Mouse (Mus musculus) cerebellum, postnatal 10 days (tissue): ENCODE data around the gene Slc15a1.
A peak's percentile ranks its signal among the peaks of the same experiment; 100 is the strongest.
"Not testable (repeated sequence)": the region's sequence is repeated elsewhere in the genome, so short reads cannot be mapped to it uniquely, and the experiment has no call there.

Source experiments
- DNase-seq, 2 experiments: peaks; one replicate each; pipeline ENCODE4 v3.0.0; 2021; ENCODE audit warnings: mixed read lengths in 2 of 2

Gene Slc15a1

DNA sequence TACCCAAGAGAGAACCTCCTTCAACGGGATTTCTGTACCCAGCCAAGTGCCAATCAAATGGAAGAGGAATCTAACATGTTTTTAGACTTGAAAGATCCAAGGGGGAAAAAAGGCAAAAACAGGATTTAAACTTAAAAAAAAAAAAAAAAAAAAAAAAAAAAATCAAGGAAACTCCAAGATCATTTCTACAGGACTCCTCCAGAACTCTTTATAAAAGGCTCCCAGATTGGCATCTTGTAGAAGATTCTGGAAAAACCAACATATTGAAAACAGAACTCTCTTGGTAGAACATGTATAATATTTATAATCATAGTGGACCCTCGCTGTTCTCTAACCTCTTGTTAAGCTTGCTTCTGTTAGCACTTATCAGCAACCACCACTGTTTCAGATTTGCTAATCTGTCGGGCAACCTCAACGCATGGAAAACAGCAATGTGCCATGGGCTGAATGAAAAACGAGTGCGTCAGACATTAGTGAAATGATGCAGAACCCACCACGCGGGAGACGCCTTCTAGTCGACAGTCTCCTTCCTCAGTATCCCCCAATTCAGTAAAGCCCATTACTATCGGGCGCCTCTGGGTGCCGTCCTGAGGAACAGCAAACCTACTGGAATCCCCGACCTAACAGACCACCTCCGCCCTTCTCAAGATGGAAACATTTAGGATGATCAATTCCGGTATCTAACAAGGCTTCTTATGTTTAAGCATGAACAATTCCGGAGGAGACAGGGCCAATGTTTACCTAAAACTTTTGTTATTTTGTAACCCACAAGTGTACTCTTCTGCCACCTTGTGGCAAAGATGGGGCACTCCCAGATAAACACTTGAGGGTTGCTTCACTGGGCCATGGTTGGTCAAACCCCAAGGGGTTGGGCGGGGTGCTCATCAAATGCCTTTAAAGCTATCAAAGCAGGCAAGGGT is 54.3 kb downstream of the Slc15a1 start:
- DNase-seq = peak; percentile 70 to 73

DNA sequence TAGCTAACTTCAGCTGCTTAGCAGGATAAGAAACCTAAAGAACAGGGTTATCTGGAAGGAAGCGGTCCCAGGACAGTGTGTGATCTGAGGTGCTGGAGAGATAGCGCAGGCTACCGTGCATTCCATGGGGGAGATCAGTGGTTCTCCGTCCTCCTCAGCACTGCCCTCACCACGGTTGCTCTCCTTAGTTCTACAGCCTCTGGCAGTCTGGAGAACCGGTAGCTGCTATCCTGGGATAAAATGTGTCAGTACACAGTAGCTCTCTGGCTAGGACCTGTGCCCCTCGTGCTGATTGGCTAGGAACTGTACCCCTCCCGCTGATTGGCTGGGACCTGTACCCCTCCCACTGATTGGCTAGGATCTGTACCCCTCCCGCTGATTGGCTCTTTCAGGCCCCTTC is 58.1 kb downstream of the Slc15a1 start:
- DNase-seq = peak; percentile 59 to 73

DNA sequence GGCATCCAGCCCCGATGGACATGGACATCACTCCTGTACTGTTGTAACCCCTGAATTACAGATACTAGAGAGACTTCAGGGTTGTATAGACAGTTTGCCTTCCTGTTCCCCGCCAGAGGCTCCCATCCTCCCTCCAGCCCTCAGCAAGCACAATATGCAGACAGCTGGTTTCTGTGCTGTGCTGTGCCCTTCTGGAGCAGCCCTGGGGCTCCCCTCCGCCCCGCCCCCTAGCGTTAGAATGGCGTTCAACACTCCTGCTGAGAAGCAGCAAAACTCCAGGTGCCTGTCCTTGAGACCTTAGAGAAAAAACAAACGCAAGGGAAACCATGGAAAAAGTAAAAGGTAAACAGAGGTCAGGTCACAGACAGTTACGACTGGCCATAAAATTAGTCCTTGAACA is 59.9 kb downstream of the Slc15a1 start:
- peak; percentile 71 to 73 for DNase-seq

DNA sequence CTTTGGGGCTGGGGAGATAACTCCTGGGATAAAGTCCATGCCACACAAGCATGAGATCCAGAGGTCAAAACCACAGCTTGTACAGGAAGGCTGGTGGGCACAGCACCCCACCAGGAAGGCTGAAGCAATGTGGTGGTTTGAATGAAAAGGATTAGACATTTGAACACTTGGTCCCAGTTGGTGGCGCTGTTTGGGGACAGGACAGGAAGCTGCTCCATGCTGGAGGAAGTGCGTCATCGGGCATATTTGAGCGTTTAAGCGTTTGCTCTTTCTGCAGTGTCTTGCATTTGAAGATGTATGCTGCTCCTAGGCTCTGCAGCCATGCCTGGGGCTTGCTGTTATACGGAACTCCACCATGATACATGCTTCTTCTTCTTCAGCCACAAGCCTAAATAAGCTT is 64.2 kb downstream of the Slc15a1 start:
- no peak for DNase-seq

DNA sequence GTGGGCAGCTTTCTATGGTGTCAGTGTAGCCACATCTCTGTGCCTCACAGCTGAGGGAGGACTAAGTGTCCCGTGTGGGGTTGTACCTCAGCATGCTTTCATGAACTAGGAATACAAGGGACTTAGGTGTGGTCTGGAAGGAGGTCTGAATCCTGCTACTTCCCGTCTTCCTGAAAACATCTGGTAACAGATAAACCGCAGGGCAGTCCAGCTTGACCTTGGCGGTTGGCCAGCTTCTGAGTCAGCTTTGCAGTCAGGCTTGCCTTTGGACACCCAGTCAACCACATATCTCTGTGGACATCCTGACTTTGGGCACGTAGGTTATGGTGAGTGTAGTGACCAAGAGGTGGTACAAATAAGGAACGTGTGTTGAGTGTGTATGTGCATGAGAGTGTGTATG is 68.0 kb downstream of the Slc15a1 start:
- DNase-seq = peak; percentile 24 to 39

DNA sequence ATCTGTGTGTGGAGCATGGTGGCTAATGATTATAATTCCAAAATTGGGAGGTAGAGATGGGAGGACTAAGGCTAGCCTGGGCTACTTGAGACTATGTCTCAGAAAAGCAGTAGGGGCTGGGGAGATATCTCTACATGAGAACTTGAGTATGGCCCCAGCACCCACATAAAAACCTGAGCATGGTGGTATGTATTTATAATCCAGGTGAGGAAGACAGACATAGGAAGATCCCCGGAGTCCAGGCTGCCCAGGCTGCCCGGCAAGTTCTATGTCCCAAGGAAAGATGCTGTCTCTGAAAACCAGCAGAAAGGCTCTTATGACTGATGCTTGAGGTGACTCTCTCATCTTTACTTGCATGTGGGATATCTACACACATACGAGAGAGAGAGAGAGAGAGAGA is 68.6 kb downstream of the Slc15a1 start:
- DNase-seq = no peak

DNA sequence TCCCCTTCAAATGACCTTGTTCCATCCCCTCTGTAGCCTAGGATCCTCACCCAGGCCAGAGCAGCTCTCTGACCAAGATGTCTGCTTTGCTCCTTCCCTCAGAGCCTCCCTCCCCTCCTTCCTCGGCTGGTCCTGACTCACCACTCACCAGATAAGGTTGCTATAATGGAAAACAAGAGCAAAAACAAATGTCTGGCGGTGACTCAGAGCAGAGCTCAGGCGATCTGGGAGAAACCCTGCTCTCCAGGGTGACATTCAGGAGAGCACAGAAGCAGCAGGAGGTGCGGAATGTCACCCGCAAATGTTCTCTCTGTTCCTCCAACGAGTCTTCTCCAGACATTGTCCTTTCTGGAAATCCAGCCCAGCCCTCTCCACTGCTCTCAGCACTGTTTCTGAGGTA is 69.3 kb downstream of the Slc15a1 start:
- DNase-seq = no peak

DNA sequence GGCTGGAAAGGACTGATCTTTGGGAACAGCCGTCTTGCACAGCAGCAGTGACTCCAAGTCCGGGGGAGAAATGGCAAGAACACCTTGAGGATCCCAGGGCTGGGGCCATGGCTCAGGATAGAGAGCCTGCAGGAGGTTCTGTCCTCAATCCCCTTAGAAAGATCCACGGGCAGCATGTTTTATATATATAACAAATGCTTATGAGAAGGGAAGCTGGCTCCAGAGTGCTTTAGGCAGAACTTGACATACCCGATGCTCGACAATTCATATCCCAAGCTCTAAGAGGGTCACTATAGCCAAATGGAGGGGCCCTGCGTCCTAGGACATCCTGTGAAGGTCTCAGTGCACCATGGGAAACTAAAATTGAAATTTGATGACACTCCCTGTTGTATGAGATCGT is 73.8 kb downstream of the Slc15a1 start:
- DNase-seq = no peak

DNA sequence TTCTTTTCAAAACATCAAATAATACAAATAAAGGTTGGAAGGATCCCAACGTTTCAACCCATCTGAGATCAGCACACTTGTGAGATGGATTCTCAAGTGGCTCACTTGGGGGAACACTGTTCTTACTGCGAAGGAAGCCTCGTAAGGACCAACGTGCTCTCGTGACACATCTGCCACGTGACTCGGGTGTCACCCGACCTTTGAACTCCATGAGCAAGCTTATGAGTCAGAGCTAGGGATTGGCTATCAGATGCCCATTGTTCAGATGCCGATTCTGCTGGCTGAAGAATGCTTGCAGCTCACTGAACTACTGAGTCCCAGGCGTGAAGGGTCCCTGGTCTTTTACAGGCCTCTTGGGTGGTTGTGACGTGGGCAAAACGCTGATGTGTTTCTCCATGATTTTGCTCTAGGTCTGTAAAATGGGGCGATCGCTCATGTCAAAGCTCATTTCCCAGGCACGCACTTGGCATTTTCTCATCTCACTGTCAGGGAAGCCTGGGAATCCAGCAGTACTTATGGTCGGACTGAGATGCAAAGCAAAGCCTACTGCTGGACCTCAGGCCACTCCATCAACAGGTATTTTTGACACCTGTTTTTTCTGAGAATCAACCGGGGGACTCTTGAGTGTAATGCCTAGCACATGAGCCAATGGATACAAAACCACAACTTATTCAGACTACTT is 75.1 kb downstream of the Slc15a1 start:
- DNase-seq = no peak

DNA sequence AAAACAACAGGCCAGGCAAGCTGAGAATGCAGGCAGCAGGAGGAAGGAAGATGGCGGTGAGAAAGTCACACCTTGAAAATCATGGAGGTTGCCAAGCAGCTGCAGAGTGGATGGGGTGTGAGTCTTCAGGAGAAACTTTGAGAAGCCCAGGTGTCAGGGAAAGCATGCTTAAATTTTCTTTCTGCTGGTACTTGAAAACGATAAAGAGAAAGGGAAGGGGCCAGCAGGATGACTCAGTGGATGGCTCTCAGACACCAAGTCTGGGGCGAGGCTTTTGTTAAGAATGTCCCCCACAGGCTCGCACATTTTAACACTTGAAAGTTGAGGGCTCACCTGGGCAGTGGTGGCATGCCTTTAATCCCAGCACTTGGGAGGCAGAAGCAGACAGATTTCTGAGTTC is 76.9 kb downstream of the Slc15a1 start:
- no peak for DNase-seq

DNA sequence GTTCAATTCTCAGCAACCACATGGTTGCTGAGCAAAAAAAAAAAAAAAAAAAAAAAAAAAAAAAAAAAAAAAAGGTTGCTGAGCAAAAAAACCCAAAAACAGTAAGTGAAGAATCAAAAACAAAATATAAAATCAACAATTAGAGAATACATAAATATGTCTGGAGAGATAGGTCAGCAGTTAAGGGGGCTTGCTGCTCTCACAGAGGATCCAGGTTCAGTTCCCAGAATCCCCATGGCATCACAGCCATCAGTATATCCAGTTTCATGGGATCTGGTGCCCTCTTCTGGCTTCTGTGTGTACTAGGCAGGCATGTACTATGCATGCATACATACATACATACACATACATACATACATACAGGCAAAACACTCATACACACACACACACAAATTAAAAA is 78.3 kb downstream of the Slc15a1 start:
- DNase-seq = peak; percentile 9 to 11

DNA sequence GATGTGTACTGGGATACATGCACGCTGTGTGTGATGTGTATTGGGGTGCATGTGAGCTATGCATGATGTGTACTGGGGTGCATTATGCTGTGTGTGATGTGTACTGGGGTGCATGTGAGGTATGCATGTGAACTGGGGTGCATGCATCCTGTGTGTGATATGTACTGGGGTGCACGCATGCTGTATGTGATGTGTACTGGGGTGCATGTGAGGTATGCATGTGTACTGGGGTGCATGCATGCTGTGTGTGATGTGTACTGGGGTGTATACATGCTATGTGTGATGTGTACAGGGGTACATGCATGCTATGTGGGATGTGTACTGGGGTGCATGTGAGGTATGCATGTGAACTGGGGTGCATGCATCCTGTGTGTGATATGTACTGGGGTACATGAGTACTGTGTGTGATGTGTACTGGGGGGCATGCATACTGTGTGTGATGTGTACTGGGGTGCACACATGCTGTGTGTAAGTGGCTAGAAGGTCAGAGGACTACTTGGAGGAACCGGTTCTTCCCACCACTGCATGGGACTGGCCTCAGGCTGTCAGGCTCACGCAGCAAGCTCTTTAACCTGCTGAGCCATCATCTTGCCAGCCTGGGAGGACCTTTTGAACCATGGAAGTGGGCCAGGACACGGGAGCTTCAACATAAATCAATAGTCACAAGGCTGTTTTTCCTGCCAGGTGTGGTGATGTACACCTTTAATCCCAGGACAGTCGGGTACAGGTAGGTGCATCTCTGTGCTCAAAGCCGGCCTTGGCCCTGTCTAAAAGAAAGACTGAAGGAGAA is 79.9 kb downstream of the Slc15a1 start:
- DNase-seq = no peak

DNA sequence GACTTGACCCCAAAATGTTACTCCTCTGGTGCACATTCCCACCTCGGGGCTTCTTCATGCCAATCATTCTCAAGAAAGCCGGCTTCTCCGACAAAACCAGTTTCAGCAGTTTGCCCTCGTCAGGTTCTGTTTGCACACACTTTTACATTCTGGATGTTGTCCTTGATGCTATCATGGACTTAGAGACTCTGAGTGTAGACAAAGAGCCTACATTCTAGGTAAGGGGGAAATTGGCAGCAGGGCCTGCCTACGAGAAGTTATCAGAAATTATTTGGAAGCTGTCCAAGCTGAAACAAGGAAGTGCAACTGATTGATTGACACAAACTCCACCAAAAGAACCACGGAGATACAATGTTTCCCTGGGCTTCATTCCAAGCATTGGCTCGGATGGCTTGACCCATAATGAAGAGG is 81.7 kb downstream of the Slc15a1 start:
- no peak for DNase-seq

DNA sequence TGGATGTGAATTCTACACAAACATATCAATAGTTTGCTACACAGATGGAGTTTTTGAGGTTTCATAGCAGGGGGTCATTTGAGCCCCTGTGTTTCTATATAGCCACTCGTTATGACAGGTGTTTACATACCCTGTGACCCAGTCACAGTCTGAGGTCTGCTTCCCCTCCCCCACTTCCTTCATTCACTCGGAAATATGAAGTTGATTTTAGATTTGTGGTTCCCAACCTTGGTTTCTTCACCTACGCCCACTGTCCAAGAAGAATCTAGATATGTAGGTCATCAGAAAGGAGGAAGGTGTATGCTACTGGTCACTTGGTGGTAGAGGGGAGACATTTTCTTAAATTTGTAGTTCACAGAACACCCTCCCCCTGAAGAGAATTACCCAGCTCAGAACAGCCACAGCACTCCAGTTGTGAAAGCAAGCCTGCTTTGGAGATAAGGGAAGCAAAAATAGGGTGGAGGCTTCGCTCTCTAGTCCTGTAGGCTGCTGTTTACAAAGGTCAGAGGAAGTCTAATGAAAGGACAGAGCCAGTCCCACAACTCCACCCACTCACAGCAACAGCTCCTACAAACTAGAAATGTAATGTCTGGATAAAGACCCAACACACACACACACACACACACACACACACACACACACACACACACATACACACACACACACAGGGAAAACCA is 82.2 kb downstream of the Slc15a1 start:
- DNase-seq = no peak

DNA sequence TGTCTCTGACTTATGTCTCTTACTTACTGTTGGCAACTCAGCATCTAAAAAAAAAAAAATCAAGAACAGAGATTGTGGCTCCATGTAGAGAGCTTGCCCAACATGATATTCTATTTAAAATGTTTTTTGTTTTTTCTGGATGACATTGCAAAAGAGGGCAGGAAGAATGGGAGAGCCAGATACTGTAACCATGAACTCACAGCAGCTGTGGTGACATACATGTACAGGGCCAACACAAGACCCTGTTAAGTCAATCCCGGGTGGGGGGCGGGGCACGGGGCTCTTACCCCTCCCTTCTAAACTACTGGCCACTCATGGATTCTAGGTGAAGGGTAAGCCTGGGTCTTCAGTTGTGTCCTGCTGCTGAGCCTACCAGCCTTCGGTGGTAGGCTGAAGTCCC is 83.1 kb downstream of the Slc15a1 start:
- DNase-seq = no peak

DNA sequence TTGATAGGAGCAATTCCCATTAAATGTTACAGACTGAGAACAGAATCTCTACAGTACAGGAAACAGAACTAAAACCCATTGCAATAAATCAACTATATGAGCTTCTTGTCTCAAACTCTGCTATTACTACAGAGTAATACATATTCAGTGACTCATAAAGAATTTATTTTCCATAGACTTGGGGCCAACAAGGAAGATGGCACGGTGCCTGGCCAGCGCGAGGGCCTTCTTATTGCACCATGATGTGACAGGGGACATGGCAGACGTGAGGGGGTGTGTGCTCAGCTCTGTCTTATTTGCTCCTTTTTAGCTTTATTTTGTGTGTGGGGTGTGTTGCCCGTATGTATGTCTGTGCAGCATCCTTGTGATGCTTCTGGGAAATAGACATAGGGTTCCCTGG is 87.5 kb downstream of the Slc15a1 start:
- DNase-seq = peak in 1 of 2 experiments; percentile 13

DNA sequence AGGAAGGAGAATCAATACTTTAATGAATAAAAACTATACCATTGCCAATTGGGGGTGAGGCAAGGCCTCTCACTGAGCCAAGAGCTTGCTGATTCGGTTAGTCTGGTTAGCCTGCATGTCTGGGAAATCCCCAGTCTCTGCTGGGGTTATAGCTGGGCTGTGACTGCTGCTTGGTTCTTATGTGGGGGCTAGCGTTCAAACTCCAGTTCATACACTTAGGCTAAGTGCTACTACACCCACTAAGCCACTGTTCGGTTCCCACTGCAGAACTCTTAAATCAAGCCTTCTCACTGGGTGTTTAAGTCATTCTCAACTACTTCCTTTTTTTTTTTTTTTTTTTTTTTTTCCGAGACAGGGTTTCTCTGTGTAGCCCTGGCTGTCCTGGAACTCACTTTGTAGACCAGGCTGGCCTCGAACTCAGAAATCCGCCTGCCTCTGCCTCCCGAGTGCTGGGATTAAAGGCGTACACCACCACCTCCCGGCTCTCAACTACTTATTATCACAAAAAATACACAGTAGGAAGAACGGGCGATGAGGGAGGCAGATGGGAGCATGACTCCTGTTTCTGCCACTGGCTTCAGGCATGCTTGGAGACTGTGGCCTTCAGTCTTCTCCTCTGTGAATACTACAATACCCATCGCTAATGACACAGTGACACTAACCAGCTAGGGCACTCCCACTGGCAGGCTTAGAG is 88.3 kb downstream of the Slc15a1 start:
- DNase-seq = no peak

DNA sequence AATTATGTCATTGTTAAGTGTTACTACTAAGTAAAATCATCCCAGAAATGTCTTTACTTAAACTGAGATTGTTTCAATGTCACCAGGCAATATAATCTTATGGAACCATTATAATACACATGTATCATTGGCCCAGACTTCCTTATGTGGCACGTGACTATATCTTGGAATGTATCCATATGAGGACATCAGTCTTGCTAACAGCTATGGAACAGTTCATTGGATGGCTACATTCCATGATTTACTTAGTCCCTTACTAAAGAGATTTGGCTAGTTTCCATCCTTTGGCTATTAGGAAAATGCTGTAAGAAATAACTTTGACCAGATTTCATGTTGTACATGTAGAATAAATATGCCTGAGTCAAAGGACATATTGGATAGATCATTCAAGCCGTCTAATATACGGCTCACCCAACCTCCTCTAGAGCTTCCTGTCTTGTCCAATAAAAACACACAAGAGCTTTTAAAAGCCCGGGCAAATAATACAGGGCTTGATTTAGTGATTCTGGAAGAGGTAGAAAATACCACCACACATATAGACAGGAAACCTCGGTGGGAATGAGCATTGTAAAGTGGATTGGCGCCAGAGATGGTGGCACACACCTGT is 90.3 kb downstream of the Slc15a1 start:
- no peak for DNase-seq

DNA sequence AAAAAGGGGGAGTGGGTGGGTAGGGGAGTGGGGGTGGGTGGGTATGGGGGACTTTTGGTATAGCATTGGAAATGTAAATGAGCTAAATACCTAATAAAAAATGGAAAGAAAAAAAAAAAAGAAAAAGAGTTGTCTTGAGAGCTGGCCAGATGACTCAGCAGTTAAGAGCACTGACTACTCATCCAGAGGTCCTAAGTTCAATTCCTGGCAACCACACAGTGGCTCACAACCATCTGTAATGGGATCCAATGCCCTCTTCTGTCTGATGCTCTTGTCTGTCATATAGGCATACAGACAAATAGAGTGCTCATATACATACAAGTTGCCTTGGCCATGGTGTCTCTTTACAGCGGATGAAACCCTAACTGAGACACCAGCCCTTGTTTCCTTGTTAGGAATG is 91.3 kb downstream of the Slc15a1 start:
- DNase-seq = not testable (repeated sequence)
